Mouse (Mus musculus) kidney, adult 2 months (tissue): ENCODE data around the gene Ksr2.

Source experiments
- CTCF ChIP-seq: fragments of 200-500 bp; conservative IDR thresholded peaks from 2 replicates; pipeline ENCODE4 v1.5.1; 2011; ENCODE audit warnings: low read depth, mild to moderate bottlenecking, control low read depth, low read length, moderate library complexity, mixed read lengths; ENCODE audit not compliant: insufficient read depth, insufficient read length
- POLR2A ChIP-seq: fragments of 200-500 bp; IDR thresholded peaks from one replicate; pipeline ENCODE4 v1.6.1; 2011; ENCODE audit warnings: low read depth, low read length, control low read depth

- TF ChIP-seq CTCF (no peak), POLR2A (no peak)
These were observed 32.0 kb upstream of the Ksr2 start for GRCm38 (mm10) chr5:117381785-117382184.
